Mouse (Mus musculus) urinary bladder, adult 2 months (tissue): Measurements from ENCODE around the gene Hyal4. TPM values are rescaled to one million over a fixed set of nuclear protein-coding genes. Genes with fewer than 3 reads are reported as not detected.

ENCODE experiments used
- DNase-seq: peaks from one replicate; pipeline ENCODE4 v3.0.0; 2022; ENCODE audit warnings: low spot score
- polyA plus RNA-seq: library from polyadenylated mRNA; depleted of rRNA; stranded (reverse); fragments of >200 nt; gene quantifications from 2 replicates; pipeline ENCODE4 v1.2.3, GENCODE M21; 2012; rRNA removed

The Hyal4 gene
- polyA plus RNA-seq = 0.01 TPM in 1 of 2 replicates, not detected in the other

DNA sequence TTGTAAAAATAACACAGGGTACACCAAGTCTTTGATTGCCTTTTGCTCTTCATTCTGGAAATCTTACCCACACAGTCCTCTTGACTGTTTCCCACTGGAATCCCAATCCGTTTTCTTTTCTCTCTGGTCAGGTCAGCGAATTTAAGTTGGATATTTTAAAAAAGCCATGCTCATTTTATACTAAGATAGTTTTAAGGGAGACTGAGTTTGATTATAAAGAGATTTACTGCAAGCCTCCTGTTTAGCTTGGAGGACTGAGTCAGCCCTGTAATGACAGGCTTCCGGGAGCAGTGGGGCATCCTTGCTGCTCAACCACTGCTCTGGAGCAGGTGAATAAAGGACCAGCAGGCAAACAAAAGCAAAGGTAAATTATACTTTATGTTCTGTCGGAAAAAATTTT is at the start of gene Hyal4:
Gene Hyal4, plus strand, starts transcription at position 301 of the 400 bp plus-strand sequence.
- DNase-seq = no peak

DNA sequence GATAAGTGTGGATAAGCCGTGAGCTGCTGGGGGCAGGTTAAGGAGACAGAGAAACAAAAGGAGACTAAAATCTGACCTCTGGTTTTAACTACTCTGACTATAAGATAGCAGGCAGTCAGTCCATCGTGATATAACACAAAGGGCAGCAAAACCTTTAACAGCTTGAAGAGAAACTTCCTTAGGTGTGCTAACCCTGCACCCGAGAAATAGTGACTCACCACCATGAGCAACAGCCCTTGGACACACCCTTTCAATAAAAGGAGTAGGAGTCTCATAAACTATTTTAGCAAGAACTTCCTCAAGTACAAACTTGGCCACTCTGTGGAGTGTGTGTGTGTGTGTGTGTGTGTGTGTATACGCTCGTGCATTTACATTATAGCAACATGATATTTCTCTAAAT is 41.0 kb upstream of the Hyal4 start:
- DNase-seq = no peak

DNA sequence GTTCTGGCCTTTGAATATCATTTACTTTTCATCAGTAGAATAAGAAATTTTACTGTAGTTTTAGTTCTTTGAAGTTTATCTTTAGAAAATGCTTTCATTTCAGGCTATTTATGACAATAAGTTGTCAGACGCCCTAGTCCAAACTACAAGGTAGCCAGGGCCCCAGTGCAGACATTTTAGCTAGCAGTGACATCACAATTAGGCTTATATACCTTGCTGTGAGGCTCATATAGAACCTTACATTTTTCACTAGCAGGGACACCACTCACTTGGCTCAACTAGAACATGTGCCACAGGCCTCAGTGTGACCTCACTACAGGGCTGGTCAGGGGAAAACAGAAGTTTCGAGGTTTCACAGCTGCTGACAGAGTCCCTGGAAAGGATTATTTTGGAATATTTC is 40.6 kb upstream of the Hyal4 start:
- no peak for DNase-seq

DNA sequence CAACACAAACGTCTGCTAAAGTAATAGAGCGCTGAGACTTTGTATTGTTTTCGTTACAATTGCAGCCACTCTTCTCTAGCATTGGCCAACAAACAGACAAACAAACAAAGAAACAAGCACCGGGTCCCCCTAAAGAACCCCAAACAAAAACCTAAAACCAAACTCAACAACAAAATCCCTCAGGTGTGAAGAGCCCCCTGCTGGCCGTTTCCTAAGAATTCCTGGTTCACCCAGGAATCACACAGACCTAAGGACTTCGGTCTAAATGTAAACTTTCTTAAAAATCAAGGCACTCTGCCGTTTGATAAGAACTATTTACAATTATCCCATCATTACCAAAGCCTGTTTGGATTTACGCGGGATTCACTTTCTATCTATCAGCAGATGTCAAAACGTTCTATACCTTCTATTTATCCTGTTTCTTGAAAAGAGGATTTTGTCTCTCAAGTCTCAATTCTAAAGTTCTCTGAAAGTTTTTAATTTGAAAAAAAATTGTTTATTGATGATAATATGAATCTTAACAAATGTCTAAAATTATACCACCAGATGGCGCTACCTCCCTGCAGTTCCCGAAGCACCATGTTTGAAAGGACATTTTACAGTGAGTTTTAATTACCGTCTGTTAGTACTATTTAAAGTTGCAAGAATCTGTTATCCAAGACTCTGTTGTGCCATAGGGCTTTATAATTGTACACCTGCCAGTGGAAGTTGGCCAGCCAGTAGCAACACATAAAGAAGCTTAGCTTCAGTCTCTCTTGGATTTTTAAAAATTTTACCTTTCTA is 26.6 kb upstream of the Hyal4 start:
- DNase-seq = no peak

DNA sequence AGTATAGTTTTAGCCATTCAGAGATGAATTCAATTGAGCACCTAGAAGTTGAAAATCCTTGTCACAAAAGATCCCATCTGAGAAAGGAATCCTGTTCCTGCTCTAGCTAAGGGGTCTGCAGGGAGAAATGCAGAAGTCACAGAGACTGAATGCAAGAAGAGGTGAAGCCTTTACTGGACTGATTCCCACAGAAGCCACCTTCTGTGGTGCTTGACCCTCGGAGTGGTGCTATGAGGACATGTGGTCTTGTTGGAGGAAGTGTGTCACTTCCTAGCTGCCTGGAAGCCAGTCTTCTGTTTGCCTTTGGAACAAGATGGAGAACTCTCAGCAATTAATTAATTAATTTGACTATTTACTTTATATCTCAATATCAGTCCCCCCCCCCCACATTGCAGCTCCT is 20.0 kb upstream of the Hyal4 start:
- DNase-seq = no peak

DNA sequence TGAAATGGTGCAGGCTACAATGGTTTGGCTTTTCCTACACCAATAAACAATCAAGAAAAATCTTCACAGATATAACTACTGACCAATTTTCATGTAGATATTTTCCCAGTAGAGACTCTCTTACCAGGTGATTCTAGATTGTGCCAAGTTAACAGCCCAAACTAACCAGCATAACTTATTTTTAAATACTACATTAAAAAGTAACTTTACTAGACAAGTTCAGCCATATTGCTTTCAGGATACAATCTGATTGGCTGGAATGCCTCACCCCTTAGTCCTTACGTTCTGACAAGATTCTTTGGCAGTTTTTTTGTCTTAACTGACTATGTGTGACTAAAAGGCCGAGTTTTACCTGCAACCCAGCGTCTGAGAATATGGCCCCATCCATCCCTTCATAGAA is 15.2 kb upstream of the Hyal4 start, which contains the start of gene Hyal6:
Gene Hyal6, plus strand, starts transcription at position 301 of the 400 bp plus-strand sequence.
- no peak for DNase-seq

DNA sequence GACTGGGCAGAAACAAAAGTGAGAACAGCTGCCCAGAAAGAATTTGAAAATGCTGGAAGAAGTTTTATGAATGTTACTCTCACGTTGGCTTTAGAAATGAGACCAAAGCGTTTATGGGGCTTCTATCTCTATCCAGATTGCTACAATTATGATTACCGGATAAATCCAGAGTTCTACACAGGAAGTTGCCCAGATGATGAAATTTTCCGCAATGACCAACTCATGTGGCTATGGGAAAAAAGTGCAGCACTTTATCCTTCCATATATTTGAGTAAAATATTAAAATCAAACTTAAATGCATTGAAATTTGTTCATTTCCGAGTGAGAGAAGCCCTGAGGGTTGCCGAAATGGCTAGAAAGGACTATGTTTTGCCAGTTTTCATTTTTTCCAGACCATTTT is 13.6 kb upstream of the Hyal4 start:
- no peak for DNase-seq

DNA sequence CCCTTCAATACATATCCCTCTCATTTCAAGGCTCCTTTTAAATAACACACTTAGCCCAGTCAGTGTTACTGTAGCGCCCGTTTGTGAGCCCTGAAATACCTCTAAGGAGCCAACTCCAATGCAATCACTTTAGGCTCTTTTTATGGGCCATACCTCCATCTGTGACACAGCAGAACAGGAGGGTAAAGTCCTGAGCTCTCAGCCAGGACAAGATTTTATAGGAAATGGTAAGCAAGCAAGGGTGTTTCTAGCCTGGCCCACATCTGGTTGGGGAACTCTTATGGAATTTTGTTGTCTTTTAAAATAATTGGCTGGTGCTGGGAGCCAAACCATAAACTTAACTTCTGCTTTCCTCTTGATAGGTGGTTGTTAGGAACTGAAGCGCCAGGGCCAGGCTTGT is 11.2 kb downstream of the Hyal4 start:
- DNase-seq = no peak

DNA sequence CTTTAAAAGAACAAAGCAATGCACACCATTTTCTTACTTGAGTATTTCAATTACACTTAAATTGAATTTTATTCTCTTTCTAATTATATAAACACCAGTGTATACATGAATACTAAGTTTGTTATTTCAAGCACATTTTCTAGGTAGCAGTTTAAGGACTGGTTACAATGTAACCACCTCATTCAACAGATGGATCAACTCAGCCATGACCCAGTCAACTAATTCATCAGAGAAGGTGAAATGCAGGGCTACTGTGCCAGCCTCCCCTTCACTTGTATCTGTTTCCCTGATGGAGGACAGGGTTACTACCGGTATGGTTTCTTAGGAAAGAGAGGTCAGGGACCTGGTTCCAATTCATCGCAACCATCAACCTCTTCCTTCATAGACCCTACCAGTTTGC is 18.1 kb downstream of the Hyal4 start:
- DNase-seq = no peak

DNA sequence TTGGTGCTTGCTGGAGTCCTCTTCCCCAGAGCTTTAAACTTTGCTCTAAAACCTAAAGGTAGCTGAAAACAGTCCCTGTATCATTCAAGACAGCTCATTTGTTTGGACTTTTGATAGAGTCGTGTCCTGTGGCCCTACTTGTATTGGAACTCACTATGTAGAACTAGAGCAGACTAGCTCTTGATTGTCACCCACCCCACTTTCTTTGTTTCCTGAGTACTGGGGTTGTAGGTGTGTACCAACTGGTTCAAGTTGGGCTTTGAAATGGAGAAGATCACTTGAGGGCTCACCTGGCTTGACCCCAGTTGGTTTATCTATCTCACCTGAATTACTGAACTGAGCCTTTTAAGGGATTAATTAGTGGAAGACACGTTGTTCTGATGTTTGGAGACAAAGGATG is 31.1 kb downstream of the Hyal4 start:
- no peak for DNase-seq

DNA sequence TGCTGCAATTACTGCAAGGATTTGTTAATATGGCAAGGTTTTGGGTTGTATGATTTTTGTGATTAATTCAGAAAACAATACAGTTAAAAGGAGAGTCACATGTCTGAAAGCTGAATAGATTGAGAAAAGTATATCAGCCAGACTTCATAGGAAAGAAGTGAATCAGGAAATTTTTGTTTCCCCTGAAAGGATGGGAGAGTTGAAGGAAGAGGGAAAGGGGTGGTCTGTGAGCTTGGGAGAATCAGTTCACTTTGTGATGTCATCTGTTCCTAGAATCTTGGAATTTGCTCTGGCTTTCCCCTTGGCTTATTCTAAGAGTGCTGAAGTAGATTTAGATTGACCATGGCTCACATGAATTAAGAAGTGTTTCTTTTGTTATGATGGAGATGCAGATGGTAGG is 42.8 kb downstream of the Hyal4 start, which contains the start of gene Spam1:
Gene Spam1, plus strand, starts transcription at position 301 of the 400 bp plus-strand sequence.
- no peak for DNase-seq

Other genes starting within 250 kb of the Hyal4 start
- 0.06 and 0.12 TPM in 2 replicates for gene Iqub, start 233.3 kb upstream of the Hyal4 start, polyA plus RNA-seq
- 32.5 and 59.8 TPM in 2 replicates for gene Ndufa5, start 220.3 kb upstream of the Hyal4 start, polyA plus RNA-seq
- gene Asb15, start 220.2 kb upstream of the Hyal4 start, polyA plus RNA-seq = 0.21 and 0.26 TPM in 2 replicates
- gene Lmod2, start 150.6 kb upstream of the Hyal4 start, polyA plus RNA-seq = 0.03 TPM in 1 of 2 replicates, not detected in the other
- 47.4 and 53.8 TPM in 2 replicates for gene Wasl, start 83.3 kb upstream of the Hyal4 start, polyA plus RNA-seq
- gene Hyal6, start 15.1 kb upstream of the Hyal4 start, polyA plus RNA-seq = 0.01 TPM in 1 of 2 replicates, not detected in the other
- not detected in 2 replicates for gene Spam1, start 42.9 kb downstream of the Hyal4 start, polyA plus RNA-seq
- 0.31 and 0.56 TPM in 2 replicates for gene Hyal5, start 109.7 kb downstream of the Hyal4 start, polyA plus RNA-seq
- 9.3 and 12.0 TPM in 2 replicates for gene Tmem229a, start 208.0 kb downstream of the Hyal4 start, polyA plus RNA-seq